Mouse (Mus musculus) T-helper 2 cell (primary cell): ENCODE measurements around the gene Trib3.
"Not testable (repeated sequence)": the region's sequence is repeated elsewhere in the genome, so short reads cannot be mapped to it uniquely, and the experiment has no call there.

Experiments used
- in situ Hi-C: fragments of 300-600 bp; cut with MboI, MseI; formaldehyde crosslinking; loops from one replicate; pipeline ENCODE4 v1.15.1; 2025; ENCODE audit warnings: high pct_unique_total_duplicates

The Trib3 gene

DNA sequence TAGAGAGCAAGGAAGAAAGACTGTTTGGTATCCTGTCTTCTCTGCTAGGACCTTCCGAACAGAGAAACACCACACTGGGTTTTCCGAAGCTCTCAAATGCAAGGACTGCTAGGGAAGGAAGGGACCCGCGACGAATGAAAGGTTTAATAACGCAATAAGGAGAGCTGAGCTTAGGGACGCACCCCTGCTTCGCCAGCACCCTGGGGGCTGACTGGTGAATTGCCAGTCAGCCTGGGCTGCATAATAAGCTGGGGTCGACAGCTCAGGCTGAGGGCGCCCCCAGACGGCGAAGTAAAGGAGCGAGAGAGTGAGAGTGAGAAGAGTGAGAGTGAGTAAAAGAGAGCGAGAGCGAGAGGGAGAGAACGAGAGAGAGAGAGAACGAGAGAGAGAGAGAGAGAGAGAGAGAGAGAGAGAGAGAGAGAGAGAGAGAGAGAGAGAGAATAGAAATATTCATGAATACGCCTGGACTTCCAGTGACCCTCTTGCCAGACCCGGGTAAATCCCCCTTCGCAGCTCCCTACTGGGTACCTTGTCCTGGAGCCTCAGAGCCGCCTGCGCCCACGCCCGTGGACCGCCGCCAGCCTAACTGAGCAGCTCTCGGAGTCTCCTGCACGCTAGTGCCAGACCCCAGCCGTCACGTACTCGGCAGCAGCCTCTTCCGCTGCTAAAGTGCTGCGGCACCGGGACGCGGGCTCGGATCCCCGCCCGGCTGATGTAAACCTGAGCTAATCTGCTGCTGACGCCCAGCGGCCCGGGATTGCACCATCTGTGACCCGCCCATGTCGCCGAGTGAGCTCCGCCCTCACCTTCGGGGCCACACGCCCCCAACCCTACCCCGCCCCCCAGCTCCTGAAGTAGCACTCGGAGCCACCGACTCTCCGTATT lies at the start of gene Trib3:
Gene Trib3, minus strand, starts transcription at position 704 of the 885 bp plus-strand sequence.
- in situ Hi-C loops: no loop called here

DNA sequence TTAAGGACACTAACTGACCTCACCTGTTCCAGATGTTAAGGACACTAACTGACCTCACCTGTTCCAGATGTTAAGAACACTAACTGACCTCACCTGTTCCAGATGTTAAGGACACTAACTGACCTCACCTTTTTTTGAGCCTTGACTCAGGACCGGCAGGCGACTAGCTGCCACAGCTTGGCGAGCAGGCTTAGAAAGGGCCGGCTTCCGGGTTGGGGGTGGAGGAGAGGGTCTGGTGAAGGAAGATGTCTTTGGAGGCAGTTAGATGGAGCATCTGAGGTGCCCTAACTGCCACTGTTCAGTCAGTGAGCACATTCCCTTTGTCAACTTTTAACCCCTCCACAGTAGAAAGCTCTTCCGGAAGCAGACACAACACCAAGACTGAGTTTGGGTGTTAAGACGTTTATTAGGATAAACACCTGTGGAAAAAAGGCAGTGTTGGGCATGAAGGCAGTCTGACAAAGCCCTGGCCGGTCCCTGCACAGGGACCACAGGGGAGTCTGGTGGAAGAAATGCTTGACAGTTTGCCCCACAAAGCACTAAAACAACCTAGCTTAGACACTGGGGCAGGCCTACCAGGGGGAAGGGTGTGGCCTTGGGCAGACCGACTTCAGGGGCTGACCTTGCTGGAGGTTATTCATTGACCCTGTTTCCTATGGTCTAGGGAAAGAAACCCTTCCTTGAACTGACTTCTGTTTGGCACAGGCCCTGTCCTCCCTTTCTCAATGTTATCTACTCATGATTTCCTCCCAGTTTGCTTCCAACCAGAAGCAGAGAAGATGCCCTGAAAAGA lies 49.6 kb upstream of the Trib3 start:
- in situ Hi-C loops: no loop called here

GRCm38 (mm10) chr2:152392786-152393185 lies 49.0 kb upstream of the Trib3 start:
- in situ Hi-C loops: no loop called here

DNA sequence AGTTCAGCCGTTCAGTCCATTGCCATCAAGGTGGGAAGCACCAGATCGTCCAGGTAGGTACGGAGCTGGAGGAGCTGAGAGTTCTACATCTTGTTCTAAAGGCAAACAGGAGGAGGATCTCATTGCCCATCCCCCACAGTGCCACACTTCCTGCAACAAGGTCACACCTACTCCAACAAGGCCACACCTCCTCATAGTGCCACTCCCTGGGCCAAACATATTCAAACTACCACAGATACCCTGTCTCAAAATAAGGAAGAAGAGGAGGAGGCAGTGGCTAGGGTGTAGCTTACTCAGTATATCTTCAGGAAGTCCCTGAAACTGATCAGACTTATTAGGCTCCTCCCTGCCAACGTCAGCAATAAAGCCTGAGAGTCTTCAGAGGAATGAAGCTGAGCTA lies 40.4 kb upstream of the Trib3 start:
- in situ Hi-C loops: no loop called here

- in situ Hi-C loops: no loop called here
Observed at GRCm38 (mm10) chr2:152376345-152376741, 32.5 kb upstream of the Trib3 start, which contains the start of gene Nrsn2. Gene Nrsn2, minus strand, starts transcription at chr2:152376638.

DNA sequence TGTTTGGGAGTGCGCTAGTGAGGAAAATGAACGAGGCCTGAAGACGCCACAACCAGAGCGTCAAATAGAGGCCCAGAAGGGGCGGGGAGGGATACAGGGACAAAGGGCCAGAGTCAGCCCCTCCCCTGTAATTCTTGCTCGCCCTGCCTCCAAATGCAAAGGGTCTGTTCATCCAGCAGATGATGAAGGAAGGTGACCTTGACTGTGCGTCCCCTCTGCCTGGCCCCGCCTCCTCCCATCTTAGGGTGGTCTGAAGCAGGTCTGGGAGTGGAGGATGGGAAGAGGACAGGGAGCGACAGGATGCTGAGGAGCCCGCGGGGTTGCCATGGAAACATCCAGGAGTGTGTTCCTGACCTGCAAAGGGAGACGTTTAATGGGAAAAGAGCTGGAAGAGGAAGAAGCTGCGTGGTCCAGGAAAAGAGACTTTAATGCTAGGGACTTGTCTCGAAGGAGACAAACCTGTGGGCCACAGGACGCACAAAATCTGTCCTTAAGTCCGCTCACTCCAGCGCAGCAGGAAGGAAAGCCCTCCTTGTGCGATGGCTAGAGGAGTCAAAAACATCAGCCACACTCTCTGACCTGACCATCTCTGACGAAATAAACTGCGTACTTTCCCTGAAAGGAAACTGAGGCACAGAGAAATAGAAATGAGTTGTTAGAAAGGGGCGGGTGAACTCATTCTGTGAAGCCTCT lies 32.0 kb upstream of the Trib3 start:
- in situ Hi-C loops: no loop called here

DNA sequence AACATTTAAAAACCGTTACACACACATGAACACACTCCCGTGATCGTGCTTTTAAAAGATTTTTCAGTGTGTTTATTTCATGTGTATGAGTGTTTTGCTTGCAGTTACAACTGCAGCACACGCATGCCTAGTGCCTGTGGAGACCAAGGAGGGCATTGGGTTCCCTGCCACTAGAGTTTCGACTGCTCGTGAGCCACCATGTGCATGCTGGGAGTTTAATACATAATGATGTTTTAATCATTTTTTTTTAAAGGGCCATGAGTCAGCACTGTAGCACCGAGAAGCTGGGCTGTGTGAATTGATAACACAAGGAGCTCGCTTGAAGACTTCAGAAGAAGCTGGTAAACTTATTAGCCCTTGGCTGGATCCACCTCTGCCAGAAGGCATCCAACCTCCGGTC lies 29.7 kb upstream of the Trib3 start:
- in situ Hi-C loops: no loop called here

DNA sequence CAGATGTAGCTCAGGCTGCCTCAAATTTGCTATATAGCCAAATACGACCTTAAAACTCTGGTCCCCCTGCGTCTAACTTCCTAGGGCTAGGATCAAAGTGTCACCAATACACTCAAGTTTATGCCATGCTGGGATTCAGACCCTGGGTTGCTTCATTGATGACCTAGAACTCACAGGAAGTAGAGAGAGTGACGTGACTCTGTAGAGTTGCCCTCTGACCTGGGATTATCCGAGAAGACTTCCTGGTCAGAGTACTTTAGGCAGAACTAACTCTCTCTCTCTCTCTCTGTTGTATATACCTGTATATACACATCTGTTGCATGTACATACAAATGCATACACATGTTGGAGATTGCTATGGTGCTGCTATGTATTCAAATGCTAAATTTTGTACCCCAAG lies 28.8 kb upstream of the Trib3 start:
- in situ Hi-C loops: no loop called here

GRCm38 (mm10) chr2:152372104-152372503 lies 28.3 kb upstream of the Trib3 start:
- in situ Hi-C loops: no loop called here

- in situ Hi-C loops: no loop called here
Observed at GRCm38 (mm10) chr2:152368532-152369140, 24.8 kb upstream of the Trib3 start.

- in situ Hi-C loops: no loop called here
Observed at GRCm38 (mm10) chr2:152367917-152368316, 24.1 kb upstream of the Trib3 start.

GRCm38 (mm10) chr2:152363245-152364147 lies 19.7 kb upstream of the Trib3 start:
- in situ Hi-C loops: no loop called here

DNA sequence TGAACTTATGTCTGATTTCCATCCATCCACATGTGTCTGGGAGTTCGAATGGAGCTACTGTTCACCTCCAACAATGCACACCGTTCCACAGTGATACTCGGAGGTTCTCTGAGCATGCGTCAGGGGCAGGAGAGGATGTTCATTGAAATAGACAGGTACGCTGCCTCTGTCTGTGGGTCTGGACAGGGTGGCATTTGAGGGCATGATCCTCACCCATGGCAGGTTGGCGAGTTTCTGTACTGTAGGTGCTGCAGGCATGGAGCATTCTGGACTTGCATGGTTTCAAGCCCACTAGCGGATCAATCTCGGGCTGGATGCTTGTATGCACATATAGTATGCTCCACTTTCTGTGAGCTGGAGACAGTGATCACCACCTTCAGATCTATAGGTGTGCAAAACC lies 17.4 kb upstream of the Trib3 start:
- in situ Hi-C loops: no loop called here

GRCm38 (mm10) chr2:152360271-152360775 lies 16.5 kb upstream of the Trib3 start:
- in situ Hi-C loops: no loop called here

- in situ Hi-C loops: no loop called here
Observed at GRCm38 (mm10) chr2:152359616-152360015, 15.8 kb upstream of the Trib3 start.

DNA sequence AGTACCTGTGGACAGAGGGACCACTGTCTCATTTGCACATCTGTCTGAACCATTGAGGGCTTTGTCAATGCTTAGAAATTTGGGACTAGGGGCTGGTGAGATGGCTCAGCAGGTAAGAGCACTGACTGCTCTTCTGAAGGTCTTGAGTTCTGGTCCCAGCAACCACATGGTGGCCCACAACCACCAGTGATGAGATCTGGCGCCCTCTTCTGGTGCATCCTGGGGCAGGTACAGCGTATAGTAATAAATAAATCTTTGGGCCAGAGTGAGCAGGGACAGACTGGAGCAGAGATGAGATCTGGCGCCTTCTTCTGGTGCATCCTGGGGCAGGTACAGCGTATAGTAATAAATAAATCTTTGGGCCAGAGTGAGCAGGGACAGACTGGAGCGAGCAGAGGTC lies 15.1 kb upstream of the Trib3 start:
- in situ Hi-C loops: not testable (repeated sequence)

GRCm38 (mm10) chr2:152357254-152357653 lies 13.4 kb upstream of the Trib3 start:
- in situ Hi-C loops: no loop called here

DNA sequence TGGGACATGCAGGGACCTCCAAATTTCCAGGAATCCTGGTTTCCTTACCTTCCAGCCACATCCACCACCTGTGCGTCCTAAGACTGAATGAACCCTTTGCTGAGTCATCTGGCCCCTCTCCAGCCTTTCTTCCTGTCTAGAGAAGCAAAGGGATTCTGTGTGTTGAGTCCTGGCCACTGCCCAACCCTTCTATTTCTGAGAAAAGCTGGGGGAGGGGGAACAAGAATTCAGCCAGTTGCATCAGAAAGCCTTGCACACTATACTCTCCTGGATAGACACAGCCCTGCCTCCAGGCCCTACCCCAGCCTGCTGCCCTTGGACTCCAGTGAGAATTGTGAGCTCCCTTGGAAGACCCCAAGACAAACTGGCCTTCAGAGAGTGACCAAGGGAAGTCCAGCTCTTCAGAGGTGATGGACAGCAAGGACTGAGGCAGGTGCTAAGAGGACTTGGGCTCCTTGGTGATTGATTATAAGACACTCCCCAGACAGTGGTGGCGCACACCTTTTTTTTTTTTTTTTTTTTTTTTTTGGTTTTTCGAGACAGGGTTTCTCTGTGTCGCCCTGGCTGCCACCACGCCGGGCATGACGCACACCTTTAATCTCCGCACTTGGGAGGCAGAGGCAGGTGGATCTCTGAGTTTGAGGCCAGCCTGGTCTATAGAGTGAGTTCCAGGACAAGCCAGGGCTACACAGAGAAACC lies 6.2 kb upstream of the Trib3 start:
- in situ Hi-C loops: no loop called here

DNA sequence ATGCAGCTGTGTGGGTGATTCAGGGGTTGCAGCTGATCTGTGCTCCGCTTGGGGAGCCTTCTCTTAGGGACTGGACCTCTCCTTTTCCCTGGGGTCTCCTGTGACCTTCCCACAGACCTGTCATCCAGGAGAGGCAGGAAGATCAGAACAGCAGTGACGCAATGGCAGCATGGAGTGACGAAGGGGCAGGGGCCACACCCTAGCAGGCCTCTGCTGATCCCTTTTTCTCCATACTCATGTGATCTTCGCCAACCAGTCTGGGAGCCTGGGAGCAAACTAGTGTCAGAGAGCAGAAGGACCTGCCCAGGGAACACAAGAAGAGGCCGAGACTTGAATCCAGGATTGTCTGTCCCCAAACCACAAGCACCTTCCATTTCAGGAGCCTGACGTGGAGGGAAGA lies 5.4 kb upstream of the Trib3 start:
- in situ Hi-C loops: no loop called here

DNA sequence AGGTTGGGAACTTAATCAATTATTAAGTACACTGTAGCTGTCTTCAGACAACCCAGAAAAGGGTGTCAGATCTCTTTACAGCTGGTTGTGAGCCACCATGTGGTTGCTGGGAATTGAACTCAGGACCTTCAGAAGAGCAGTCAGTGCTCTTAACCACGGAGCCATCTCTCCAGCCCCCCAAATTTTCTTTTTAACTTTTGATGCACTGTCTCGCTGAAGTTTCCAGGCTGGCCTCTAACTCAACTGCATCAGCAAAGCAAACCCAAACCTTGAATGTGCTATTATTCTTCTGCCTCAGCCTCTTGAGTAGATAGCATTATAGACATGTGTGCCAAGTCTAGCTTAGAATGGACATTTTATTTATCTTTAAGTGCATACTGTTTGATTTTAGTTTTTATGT lies 3.9 kb upstream of the Trib3 start:
- in situ Hi-C loops: no loop called here
